Mouse (Mus musculus) lung, postnatal 0 days (tissue): ENCODE data around the gene Rgs7.

ENCODE experiments used
- CTCF ChIP-seq: IDR thresholded peaks from 2 replicates; pipeline ENCODE4 v1.5.1; 2016; ENCODE audit warnings: antibody characterized with exemption, mild to moderate bottlenecking
- EP300 ChIP-seq: IDR thresholded peaks from 2 replicates; pipeline ENCODE4 v1.6.1; 2016; ENCODE audit warnings: antibody characterized with exemption, mild to moderate bottlenecking, control low read depth

GRCm38 (mm10) chr1:175174918-175175675 lies 317.2 kb downstream of the Rgs7 start:
- TF ChIP-seq CTCF = no peak
- no peak for TF ChIP-seq EP300
